Mouse (Mus musculus): ENCODE results near the gene Kri1. TPM values are rescaled to one million over a fixed set of nuclear protein-coding genes. Genes with fewer than 3 reads are reported as not detected.
A peak's percentile ranks its signal among the peaks of the same experiment; 100 is the strongest.
"Not testable (repeated sequence)": the region's sequence is repeated elsewhere in the genome, so short reads cannot be mapped to it uniquely, and the experiment has no call there.

Gene Kri1
- 27.2 and 36.8 TPM in 2 replicates for total RNA-seq (2021)
- long read RNA-seq, experiment 1, transcript Kri1-201 (19 exons, 2,598 nt), result major isoform, 6 of 11 reads
- long read RNA-seq, experiment 1, partial matches to known transcripts, result 3 of 11 reads
- long read RNA-seq, experiment 1, other reads (novel, unspliced or antisense), result 2 of 11 reads
- long read RNA-seq, experiment 2, partial matches to known transcripts, result 4 of 10 reads
- long read RNA-seq, experiment 2, other reads (novel, unspliced or antisense), result 2 of 10 reads

GRCm38 (mm10) chr9:21287571-21288402 lies at the start of gene Kri1:
TSS of gene Kri1 (minus strand) at chr9:21287969.
- DNase-seq, result peak; percentile 99

- DNase-seq, result no peak
These were observed 48.7 kb upstream of the Kri1 start for GRCm38 (mm10) chr9:21336491-21336890.

DNA sequence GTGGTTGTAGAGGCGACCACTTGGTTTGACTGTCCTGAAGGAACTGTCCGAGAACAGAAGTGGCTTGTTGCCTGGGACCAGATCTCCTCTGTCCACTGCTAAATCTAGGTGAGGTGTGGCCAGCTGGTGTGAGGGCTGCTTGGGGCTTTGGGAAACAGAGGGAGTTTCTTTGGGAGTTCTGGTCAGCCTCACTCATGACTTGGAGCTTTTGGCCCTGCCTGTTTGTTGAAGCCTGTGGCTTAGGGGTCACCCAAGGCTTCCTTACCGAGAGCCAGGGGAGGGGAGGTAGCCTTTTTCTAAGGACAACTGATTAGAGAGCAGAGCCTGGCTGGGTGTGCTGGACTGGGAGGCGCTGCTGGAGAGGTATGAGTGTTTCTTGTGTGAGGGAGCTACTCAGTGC lies 47.6 kb upstream of the Kri1 start:
- DNase-seq, result no peak

GRCm38 (mm10) chr9:21334747-21335146 lies 47.0 kb upstream of the Kri1 start:
- no peak for DNase-seq

- DNase-seq, result no peak
These were observed 45.8 kb upstream of the Kri1 start for GRCm38 (mm10) chr9:21333523-21333922.

DNA sequence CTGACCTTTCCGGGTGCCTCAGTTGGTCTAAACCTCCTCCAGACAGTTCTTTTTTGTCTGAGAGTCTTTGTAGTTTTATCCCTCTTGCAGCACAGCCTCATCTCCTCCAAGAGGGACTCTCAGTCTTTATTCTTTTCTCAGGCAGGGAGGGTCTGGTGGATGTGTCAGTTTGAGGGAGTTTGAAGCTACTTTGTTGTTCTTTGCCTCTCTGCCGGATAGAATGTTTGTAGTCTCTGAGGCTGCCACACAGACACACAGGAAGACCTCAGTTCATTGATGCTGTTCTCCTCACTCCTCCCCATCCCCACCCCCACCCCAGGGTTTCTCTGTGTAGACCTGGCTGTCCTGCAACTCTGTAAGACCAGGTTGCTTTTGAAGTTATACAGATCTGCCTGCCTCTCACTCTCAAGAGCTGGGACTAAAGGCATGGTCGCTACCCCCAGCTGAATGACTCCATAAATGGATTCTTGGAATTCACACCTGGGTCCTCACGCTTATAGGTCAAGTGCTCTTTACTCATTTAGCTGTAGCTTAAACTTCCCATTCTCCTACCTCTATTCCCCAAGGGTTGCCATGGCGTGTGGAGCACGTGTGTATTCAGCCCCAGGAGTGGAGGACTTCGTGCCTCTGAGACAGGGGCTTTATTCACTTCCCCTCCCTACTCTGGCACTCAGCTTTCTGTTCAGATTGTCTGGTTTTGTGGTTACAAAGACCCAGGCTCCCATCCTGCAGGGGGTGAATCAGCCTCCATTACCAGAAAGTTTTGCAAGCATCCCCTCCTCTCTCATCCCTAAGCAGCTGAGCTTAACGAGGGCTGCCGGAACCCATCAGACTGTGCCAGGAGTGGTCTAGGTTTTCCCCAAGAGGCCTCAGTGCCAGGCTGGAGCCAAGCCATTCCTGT lies 44.6 kb upstream of the Kri1 start:
- no peak for DNase-seq

DNA sequence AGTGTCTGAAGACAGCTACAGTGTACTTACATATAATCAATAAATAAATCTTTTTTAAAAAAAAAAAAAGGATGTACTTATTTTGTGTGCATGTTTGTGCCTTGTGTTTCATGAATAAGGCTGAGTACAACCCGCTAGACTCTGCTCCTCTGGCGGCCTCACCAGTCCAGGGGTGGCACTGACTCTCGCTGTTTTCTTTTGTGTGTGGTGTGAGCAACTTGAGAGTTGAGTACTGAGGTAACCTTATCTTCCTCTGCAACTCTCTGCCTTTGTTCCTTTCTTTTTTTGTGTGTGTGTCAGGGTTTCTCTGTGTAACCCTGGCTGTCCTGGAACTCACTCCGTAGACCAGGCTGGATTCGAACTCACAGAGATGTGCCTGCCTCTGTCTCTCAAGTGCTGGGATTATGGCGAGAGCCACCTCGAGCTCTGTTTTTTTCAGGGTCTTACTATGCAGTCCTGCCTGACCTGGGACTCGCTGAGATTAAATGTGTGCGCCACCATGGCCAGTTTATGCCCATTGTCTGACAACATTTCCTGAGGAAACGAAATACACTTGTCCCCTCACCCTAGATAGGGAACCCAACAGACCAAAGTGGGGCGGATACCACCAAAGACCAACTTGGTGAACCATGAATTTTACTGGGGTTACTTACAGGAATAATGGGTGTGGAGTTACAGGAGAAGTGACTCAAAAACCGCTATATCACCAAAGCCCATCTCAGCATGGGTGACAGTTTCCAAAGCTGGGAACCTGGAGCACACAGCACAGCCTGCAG lies 43.8 kb upstream of the Kri1 start:
- no peak for DNase-seq

DNA sequence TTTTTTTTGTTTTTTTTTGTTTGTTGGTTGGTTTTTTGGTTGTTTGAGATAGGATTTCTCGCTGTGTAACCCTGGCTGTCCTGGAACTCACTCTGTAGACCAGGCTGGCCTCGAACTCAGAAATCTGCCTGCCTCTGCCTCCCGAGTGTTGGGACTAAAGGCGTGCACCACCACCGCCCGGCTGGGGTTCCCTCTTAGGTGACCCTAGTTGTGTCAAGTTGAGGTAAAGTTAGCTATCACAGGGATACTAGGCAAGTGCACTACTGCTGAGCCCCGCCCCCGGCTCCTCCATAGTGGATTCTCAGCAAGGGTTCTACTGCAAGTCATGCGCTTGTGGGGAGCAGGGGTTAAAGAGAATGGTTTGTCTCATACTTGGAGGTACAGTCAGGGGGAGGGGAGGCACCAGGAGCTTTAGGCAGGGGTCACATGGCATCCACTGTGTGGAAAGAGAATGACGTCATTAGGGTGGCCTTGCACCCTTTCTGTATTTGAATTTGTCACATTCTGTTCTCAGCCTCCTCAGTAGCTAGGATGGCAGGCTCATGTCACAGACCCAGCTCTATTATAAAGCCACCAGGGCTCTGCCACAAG lies 42.0 kb upstream of the Kri1 start:
- DNase-seq, result peak; percentile 50

GRCm38 (mm10) chr9:21329041-21329440 lies 41.3 kb upstream of the Kri1 start:
- peak; percentile 55 for DNase-seq

DNA sequence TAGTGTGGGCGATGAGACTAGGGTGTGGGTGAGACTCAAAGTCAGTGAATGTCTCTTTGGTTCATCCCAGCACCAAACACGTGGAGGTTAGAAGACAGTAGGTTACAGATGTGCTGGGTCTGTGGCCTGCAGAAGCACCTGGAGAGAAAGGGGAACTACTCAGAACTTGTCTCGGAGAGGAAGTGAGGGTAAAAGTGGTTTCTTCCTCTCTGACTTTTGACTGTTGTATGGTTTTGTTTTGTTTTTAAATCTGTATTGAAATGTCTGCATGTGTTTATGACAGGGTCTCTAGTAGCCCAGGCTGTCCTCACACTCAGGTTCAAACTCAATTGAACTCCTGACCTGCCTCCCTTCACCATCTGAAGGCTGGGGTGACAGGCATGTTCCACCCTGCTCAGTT lies 40.3 kb upstream of the Kri1 start:
- DNase-seq, result no peak

DNA sequence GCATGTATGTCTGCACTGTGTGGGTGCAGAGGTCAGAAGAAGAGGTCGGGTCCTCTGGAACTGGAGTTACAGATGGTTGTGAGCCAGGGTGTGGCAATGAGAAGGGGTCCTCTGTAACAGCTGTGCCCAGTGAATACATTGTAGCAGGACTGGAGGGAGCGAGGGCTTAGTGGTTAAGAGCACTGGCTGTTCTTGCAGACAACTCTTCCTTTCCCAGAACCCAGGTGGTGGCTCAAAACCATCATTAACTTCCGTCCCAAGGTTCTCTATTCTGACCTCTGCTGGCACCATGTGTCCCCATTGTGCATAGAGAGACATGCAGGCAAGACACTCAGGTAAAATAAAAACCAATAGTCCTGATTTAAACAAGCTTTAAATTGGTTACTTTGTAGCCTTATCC lies 39.8 kb upstream of the Kri1 start:
- no peak for DNase-seq

DNA sequence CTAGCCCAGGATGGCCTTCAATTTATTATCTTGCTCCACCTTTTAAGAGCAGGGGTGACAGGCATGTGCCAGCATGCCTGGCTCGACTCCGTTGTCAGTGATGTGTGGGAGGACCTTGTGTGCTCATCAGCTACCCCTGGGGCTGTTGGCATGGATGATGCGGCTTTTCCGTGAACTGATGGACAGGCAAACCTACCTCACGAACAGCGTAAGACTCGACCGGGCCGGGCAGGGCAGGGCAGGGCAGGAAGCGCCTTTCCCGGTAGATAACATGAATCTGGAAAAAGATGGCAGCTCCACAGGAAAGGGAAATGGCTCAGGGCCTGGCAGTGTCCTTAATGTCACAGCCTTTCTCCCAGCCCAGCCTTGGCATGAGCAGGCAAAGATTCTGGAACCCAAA lies 36.5 kb upstream of the Kri1 start:
- peak; percentile 42 for DNase-seq

- not testable (repeated sequence) for DNase-seq
These were observed 35.1 kb upstream of the Kri1 start for GRCm38 (mm10) chr9:21322917-21323297.

DNA sequence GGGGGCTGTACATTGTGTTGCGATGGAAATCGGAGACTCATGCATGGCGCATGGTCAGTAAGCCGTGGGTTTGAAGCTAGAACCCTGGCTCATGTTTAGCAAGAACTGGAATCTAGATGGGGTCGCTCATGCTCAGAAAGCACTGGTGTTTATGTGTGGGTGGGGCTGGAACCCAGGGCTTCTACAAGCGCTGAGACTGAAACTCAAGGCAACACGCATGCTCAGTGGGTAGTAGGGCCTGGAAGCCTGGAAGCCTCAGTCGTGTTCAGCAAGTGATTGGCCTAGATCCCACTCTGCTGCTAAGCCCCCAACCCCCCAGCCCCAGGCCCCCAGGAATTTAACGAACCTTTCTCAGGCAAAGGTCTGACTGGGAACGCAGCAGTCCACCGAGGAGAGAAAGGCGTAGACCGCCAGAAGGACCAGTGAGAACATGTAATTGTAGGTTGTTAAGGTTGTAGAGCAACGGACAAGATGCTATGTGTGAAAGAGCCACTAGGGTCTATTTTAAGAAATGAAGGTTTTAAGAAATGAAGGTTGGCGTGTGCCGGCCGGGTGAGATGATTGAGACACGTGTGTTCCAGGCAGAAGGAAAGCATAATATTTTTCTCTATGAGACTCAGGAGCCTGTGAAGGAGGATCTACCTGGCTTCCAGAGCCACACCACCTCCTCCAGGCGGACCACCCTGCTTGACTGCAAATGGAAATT lies 34.6 kb upstream of the Kri1 start:
- no peak for DNase-seq

GRCm38 (mm10) chr9:21321513-21321835 lies 33.7 kb upstream of the Kri1 start:
- peak; percentile 38 for DNase-seq

DNA sequence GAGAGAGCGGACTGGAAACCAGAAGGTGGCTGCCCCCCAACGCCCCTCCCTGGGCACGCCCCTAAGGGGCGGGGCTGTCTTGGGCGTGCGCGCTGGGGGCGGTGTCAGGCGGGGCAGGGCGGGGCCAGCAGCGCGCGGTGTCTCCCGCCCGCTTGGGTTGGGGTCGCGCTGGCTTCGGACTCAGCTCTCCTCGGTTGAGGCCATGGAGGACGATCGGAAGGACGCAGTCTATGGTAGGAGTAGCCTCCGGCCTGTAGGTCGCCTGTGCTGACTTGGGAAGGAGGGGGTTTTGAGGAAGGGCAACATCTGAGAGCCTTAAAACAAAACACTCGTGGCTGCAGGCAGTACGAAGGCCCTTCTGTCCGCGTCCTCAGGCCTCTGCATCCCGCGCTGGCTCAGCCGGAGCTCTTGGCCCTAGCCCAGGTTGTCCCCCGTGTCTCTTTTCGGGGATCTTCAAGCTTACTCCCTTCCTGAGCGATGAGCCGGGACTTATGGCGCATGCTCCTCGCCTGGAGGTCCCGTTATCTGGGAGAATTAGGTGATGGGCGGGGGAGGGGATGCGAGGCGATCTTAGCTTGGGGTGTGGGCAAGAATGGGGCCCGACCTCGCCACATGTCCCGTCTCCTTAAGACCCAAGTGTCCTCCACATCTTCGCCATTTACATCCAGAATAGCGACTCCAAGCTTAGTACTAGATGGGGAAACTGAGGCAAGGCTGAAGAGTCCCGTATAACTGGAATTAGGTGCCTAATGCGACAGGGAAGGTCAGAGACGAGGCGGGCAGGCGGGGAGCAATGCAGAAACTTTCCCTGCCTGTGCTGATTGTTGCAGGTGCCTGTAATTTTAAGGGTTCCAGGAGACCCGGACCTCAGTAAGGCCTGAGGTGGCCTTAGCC lies 33.1 kb upstream of the Kri1 start, which contains the start of gene Slc44a2:
TSS of gene Slc44a2 (plus strand) at position 80 of the 894 bp plus-strand sequence.
- peak; percentile 93 for DNase-seq

- no peak for DNase-seq
These were observed 32.5 kb upstream of the Kri1 start for GRCm38 (mm10) chr9:21320280-21320618.

DNA sequence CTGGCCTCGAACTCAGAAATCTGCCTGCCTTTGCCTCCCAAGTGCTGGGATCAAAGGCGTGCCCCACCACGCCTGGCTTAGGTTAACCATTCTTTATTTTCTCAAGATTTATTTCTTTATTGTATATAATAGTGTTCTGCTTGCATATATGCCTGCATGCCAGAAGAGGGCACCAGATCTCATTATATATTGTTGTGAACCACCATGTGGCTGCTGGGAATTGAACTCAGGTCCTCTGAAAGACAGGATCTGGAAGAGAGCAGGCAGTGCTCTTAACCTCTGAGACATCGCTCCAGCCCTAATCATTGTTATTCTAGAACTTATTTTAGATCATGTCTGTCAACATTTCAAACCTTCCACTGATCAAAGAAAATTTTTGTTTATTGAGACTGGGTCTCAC lies 31.7 kb upstream of the Kri1 start:
- no peak for DNase-seq

DNA sequence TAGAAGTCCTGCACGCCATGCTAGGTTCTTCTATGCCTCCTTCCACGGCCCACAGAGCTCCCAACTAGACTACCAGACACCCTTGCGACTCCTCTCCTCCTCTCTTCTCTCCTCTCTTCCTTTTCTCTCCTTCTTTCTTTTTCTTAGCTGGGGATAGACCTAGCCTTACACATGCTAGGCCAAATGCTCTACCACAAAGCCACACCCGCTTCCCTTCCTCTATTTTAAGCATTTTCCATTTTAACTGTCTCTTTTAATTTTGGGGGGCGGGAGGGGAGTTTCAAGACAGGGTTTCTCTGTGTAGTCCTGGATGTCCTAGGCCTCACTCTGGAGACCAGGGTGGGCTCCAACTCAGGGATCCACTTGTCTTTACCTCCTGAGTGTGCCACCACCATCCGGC lies 31.0 kb upstream of the Kri1 start:
- DNase-seq, result no peak

- no peak for DNase-seq
These were observed 28.9 kb upstream of the Kri1 start for GRCm38 (mm10) chr9:21316696-21317095.
